Mouse (Mus musculus) hindbrain, embryonic 16.5 days (tissue): Measurements from ENCODE around the gene Insrr. TPM values are rescaled to one million over a fixed set of nuclear protein-coding genes. Genes with fewer than 3 reads are reported as not detected.
A peak's percentile ranks its signal among the peaks of the same experiment; 100 is the strongest.

ENCODE experiments used
- ATAC-seq: fragments of 200-750 bp; cut with Nextera tagmentation; 2 replicates; pipeline ENCODE4 v1.8.0; 2017; ENCODE audit warnings: moderate TSS enrichment, moderate library complexity
- H3K27ac ChIP-seq: fragments of 300-500 bp; sonication (generic); 2 replicates; pipeline ENCODE4 v1.5.1; 2014; ENCODE audit warnings: low read depth, mild to moderate bottlenecking, control low read depth, low read length, moderate library complexity
- H3K27me3 ChIP-seq: fragments of 300-500 bp; sonication (generic); replicated peaks from 2 replicates; pipeline ENCODE4 v1.6.1; 2014; ENCODE audit warnings: low read length; ENCODE audit not compliant: control insufficient read depth, insufficient read depth
- H3K36me3 ChIP-seq: fragments of 300-500 bp; sonication (generic); 2 replicates; pipeline ENCODE4 v1.6.1; 2014; ENCODE audit warnings: mild to moderate bottlenecking, low read length, moderate library complexity, mixed read lengths; ENCODE audit not compliant: control insufficient read depth, insufficient read depth
- H3K4me1 ChIP-seq: fragments of 300-500 bp; sonication (generic); 2 replicates; pipeline ENCODE4 v1.6.1; 2014; ENCODE audit warnings: low read depth, low read length; ENCODE audit not compliant: control insufficient read depth, insufficient read depth
- H3K4me2 ChIP-seq: fragments of 300-500 bp; sonication (generic); 2 replicates; pipeline ENCODE4 v1.6.1; 2014; ENCODE audit warnings: mild to moderate bottlenecking, low read length, control low read depth, moderate library complexity
- H3K4me3 ChIP-seq: fragments of 300-500 bp; sonication (generic); 2 replicates; pipeline ENCODE4 v1.5.1; 2014; ENCODE audit warnings: mild to moderate bottlenecking, low read length, control low read depth, moderate library complexity
- H3K9ac ChIP-seq: fragments of 300-500 bp; sonication (generic); 2 replicates; pipeline ENCODE4 v1.6.1; 2014; ENCODE audit warnings: low read depth, mild to moderate bottlenecking, control low read depth, low read length, moderate library complexity
- H3K9me3 ChIP-seq: fragments of 300-500 bp; sonication (generic); 2 replicates; pipeline ENCODE4 v1.6.1; 2014; ENCODE audit warnings: mild to moderate bottlenecking, low read length, moderate library complexity; ENCODE audit not compliant: control insufficient read depth
- WGBS: fragments of 180-500 bp; shearing (Covaris S2); extraction: QIAGEN DNeasy Blood & Tissue Kit; methylation state at CpG from one replicate; pipeline ENCODE4 v1.1.7; 2014; 5-methylcytosine and 5-hydroxymethylcytosine counted together
- polyA plus RNA-seq: library from polyadenylated mRNA; unstranded; fragments of >200 nt; fragmentation: Nextera tagmentation; extraction: Ambion mirVana; gene quantifications from 2 replicates; pipeline ENCODE4 v1.2.1, GENCODE M21; 2015

Insrr gene
- polyA plus RNA-seq, 1 experiment from 2014 or later, result 0.49 TPM

DNA sequence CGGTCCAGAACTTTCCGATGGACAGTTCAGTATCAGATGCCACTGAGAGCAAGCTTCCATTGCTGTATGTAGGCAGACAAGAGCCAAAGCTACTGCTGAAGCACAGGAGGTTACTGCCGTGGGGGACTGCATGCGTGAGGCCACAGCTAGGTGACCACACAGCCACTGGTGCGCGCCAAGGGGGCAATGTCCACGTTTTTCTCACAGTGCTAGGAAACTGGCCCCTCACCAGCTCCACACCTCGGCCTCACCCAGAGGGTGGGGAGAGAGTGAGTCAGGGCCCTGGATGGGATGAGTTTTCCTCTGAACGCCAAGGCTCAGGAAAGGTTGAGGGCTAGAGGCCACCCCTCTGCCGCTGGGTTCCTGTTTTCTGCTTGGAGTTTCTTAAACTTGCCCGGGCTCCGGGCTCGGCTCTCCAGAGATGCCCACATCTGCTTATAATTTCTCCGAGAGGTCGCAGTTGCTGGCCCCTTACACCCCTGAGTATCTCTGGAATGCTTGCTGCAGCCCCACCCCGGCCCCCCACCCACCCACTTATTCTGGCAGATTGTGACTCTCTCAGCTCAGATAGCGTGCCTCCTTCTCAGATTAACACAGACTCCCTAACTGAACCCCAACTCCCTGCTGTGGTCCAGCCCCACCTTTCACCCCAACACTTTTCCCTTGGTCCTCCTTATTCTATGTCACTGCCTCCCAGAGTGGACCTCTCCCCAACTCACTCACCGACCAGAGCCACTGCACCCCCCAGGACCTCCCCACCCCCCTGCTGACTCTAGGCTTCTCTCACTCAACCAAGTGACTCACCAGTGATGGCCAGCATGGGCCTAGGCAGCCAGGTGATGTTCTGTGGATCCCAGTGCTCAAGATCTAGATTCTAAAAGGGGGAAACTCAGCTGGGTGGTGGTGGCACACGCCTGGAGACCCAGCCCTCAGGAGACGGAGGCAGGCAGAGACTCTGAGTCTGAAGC lies 35.1 kb upstream of the Insrr start:
- Histone ChIP-seq H3K27ac (no peak overlapping the region), H3K9me3 (no peaks in the 10 kb centered on the region), H3K9ac (no peak overlapping the region), H3K4me1 (peaks cover 6% of the 10 kb centered on the region; the same call in 1 of the 2 replicates), H3K4me2 (no peak overlapping the region), H3K36me3 (no peaks in the 10 kb centered on the region), H3K27me3 (peaks cover 5% of the 10 kb centered on the region), H3K4me3 (no peak overlapping the region)
- no peak for ATAC-seq
- 76% methylated on average over 20 of the region's 20 CpGs for WGBS

- Histone ChIP-seq H3K27me3 (peaks cover 3% of the 10 kb centered on the region; the same call in 1 of the 2 replicates), H3K4me2 (no peak overlapping the region)
Measured at GRCm38 (mm10) chr3:87763202-87763601, 33.5 kb upstream of the Insrr start.

GRCm38 (mm10) chr3:87763683-87764289 lies 33.0 kb upstream of the Insrr start:
- H3K4me1 ChIP-seq, result peaks cover 7% of the 10 kb centered on the region
- H3K9ac ChIP-seq, result no peak overlapping the region; the same call in 1 of the 2 replicates
- H3K27me3 ChIP-seq, result peaks cover 5% of the 10 kb centered on the region
- H3K27ac ChIP-seq, result peak overlapping the region; percentile 25; the same call in 1 of the 2 replicates
- ATAC-seq, result peak; percentile 40; the same call in 1 of the 2 replicates
- WGBS, result 22% methylated on average over 15 of the region's 15 CpGs
- H3K9me3 ChIP-seq, result no peaks in the 10 kb centered on the region
- H3K36me3 ChIP-seq, result no peaks in the 10 kb centered on the region
- peak overlapping the region; percentile 32; the same call in 1 of the 2 replicates for H3K4me2 ChIP-seq
- no peak overlapping the region for H3K4me3 ChIP-seq

More at GRCm38 (mm10) chr3:87763202-87763601, 33.5 kb upstream of the Insrr start:
- Histone ChIP-seq H3K9me3 (no peaks in the 10 kb centered on the region), H3K4me1 (peaks cover 6% of the 10 kb centered on the region; the same call in 1 of the 2 replicates), H3K36me3 (no peaks in the 10 kb centered on the region), H3K9ac (no peak overlapping the region; the same call in 1 of the 2 replicates), H3K27ac (0 out of 2 replicates have a peak overlapping the region, but pooled peaks have one; percentile 25), H3K4me3 (no peak overlapping the region)
- ATAC-seq, result no peak
- WGBS, result 74% methylated on average over 4 of the region's 4 CpGs

- ATAC-seq, result no peak
- H3K4me2 ChIP-seq, result peak overlapping the region; percentile 32; the same call in 1 of the 2 replicates
- H3K9ac ChIP-seq, result no peak overlapping the region
- no peaks in the 10 kb centered on the region for H3K36me3 ChIP-seq
- H3K4me3 ChIP-seq, result no peak overlapping the region
- H3K27me3 ChIP-seq, result peaks cover 7% of the 10 kb centered on the region
- H3K27ac ChIP-seq, result peak overlapping the region; percentile 25; the same call in 1 of the 2 replicates
- H3K4me1 ChIP-seq, result peaks cover 9% of the 10 kb centered on the region
- WGBS, result 35% methylated on average over 10 of the region's 10 CpGs
- H3K9me3 ChIP-seq, result no peaks in the 10 kb centered on the region
Measured at GRCm38 (mm10) chr3:87764506-87764905, 32.2 kb upstream of the Insrr start.

DNA sequence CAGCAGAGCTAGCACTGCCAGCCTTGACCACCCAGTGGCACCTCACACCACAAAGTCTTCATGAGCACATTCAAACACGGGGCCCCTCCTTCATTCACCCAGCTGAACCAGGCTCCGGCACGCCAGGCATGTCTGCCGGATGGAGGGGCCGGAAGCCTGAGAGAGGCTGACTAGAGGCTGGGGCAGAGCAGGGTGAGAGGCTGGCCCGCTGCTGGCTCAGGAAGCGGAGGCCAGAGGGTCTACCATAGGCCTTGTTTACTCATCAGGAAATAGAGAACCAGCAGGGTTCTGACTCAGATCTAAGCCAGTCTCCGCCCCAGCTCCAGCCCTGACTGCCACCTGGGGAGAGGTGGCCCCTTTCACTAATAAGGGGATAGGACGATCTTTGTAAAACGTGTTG lies 31.7 kb upstream of the Insrr start:
- Histone ChIP-seq H3K9me3 (no peaks in the 10 kb centered on the region), H3K27ac (peak overlapping the region; percentile 49), H3K4me1 (peaks cover 9% of the 10 kb centered on the region), H3K4me3 (0 out of 2 replicates have a peak overlapping the region, but pooled peaks have one; percentile 4), H3K36me3 (no peaks in the 10 kb centered on the region), H3K4me2 (peak overlapping the region; percentile 32; the same call in 1 of the 2 replicates), H3K9ac (no peak overlapping the region), H3K27me3 (peaks cover 7% of the 10 kb centered on the region)
- no peak for ATAC-seq
- 24% methylated on average over 10 of the region's 10 CpGs for WGBS

- Histone ChIP-seq H3K27me3 (peaks cover 7% of the 10 kb centered on the region), H3K36me3 (no peaks in the 10 kb centered on the region), H3K27ac (peak overlapping the region; percentile 36), H3K4me1 (peaks cover 9% of the 10 kb centered on the region), H3K4me3 (no peak overlapping the region), H3K9me3 (no peaks in the 10 kb centered on the region), H3K4me2 (no peak overlapping the region), H3K9ac (no peak overlapping the region)
- WGBS, result 61% methylated on average over 5 of the region's 5 CpGs
- ATAC-seq, result no peak
Measured at GRCm38 (mm10) chr3:87765631-87766283, 31.0 kb upstream of the Insrr start.

DNA sequence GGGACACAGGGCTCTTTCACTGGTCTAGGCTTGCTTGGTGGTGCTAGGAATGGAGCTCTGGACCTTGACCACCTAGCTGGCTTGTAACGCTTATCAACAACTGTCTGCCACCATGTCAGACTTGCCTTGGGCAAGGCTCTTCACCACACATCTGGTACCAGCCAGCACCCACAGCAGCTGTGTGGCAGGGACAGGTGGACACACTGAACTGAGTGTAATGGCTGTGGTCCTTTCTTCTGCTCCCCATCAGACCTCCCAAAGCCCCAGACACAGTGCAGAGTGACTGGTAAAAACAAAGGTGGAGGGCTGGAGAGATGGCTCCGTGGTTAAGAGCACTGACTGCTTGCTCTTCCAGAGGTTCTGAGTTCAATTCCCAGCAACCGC lies 30.5 kb upstream of the Insrr start:
- peaks cover 9% of the 10 kb centered on the region for H3K4me1 ChIP-seq
- H3K9ac ChIP-seq, result no peak overlapping the region
- 80% methylated on average over 3 of the region's 3 CpGs for WGBS
- no peak for ATAC-seq
- H3K27ac ChIP-seq, result no peak overlapping the region
- H3K36me3 ChIP-seq, result no peaks in the 10 kb centered on the region
- H3K4me2 ChIP-seq, result no peak overlapping the region
- H3K27me3 ChIP-seq, result peaks cover 7% of the 10 kb centered on the region
- H3K9me3 ChIP-seq, result no peaks in the 10 kb centered on the region
- no peak overlapping the region for H3K4me3 ChIP-seq

DNA sequence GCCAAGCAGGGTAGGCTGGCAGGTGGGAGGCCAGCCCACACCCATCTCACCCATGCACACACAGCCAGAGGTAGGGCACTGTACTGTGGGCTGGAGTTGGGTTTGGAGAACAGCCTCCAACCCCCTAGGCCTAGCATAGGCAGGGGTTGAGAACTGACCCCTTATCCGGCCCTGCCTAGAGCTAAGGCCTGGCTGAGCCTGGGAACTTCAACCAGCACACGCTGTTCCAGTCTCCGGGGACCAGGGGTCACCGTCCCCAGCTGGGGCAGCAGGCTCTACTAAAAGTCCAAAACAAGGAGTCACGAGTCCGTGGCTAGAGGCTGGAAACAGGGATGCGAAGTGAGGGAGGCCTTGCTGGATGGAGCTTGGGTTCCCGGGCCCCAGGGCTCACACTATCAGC lies 29.0 kb upstream of the Insrr start:
- 70% methylated on average over 8 of the region's 8 CpGs for WGBS
- peak overlapping the region; percentile 30 for H3K4me2 ChIP-seq
- no peak overlapping the region for H3K27ac ChIP-seq
- no peak overlapping the region; the same call in 1 of the 2 replicates for H3K9ac ChIP-seq
- peak overlapping the region; percentile 15 for H3K4me3 ChIP-seq
- peaks cover 9% of the 10 kb centered on the region for H3K4me1 ChIP-seq
- peaks cover 7% of the 10 kb centered on the region for H3K27me3 ChIP-seq
- ATAC-seq, result no peak; the same call in 1 of the 2 replicates
- H3K36me3 ChIP-seq, result no peaks in the 10 kb centered on the region
- H3K9me3 ChIP-seq, result no peaks in the 10 kb centered on the region
